Mouse (Mus musculus) heart, embryonic 11.5 days (tissue): Measurements from ENCODE around the gene Msrb2. TPM values are rescaled to one million over a fixed set of nuclear protein-coding genes. Genes with fewer than 3 reads are reported as not detected.

Experiments used
- ATAC-seq: fragments of 200-750 bp; cut with Nextera tagmentation; replicated peaks from 2 replicates; pipeline ENCODE4 v1.8.0; 2017; ENCODE audit warnings: moderate library complexity; ENCODE audit not compliant: insufficient number of reproducible peaks, low FRiP score, low TSS enrichment
- H3K27ac ChIP-seq: fragments of 300-500 bp; sonication (generic); 2 replicates; pipeline ENCODE4 v1.5.1; 2014; ENCODE audit warnings: mild to moderate bottlenecking, low read depth, low read length
- H3K27me3 ChIP-seq: fragments of 300-500 bp; sonication (generic); 2 replicates; pipeline ENCODE4 v1.6.1; 2014; ENCODE audit warnings: mild to moderate bottlenecking, low read length, mixed read lengths; ENCODE audit not compliant: control insufficient read depth, insufficient read depth
- H3K36me3 ChIP-seq: fragments of 300-500 bp; sonication (generic); 2 replicates; pipeline ENCODE4 v1.6.1; 2014; ENCODE audit warnings: mild to moderate bottlenecking, low read length, moderate library complexity, mixed read lengths; ENCODE audit not compliant: control insufficient read depth, insufficient read depth
- H3K4me1 ChIP-seq: fragments of 300-500 bp; sonication (generic); 2 replicates; pipeline ENCODE4 v1.6.1; 2014; ENCODE audit warnings: low read length; ENCODE audit not compliant: control insufficient read depth, insufficient read depth
- H3K4me2 ChIP-seq: fragments of 300-500 bp; sonication (generic); 2 replicates; pipeline ENCODE4 v1.6.1; 2014; ENCODE audit warnings: mild to moderate bottlenecking, moderate library complexity
- H3K4me3 ChIP-seq: fragments of 300-500 bp; sonication (generic); 2 replicates; pipeline ENCODE4 v1.5.1; 2014; ENCODE audit warnings: low read depth, low read length
- H3K9ac ChIP-seq: fragments of 300-500 bp; sonication (generic); 2 replicates; pipeline ENCODE4 v1.6.1; 2014; ENCODE audit warnings: mild to moderate bottlenecking, low read depth, low read length, moderate library complexity
- H3K9me3 ChIP-seq: fragments of 300-500 bp; sonication (generic); replicated peaks from 2 replicates; pipeline ENCODE4 v1.6.1; 2016; ENCODE audit warnings: low read length; ENCODE audit not compliant: control insufficient read depth
- WGBS: fragments of 180-500 bp; shearing (Covaris S2); extraction: QIAGEN DNeasy Blood & Tissue Kit; methylation state at CpG from one replicate; pipeline ENCODE4 v1.1.7; 2014; ENCODE audit not compliant: insufficient replicate concordance; 5-methylcytosine and 5-hydroxymethylcytosine counted together
- polyA plus RNA-seq: library from polyadenylated mRNA; unstranded; fragments of >200 nt; fragmentation: Nextera tagmentation; extraction: Ambion mirVana; gene quantifications from 2 replicates; pipeline ENCODE4 v1.2.1, GENCODE M21; 2014

Gene Msrb2
- polyA plus RNA-seq, 1 experiment from 2014 or later, result 27.1 TPM

DNA sequence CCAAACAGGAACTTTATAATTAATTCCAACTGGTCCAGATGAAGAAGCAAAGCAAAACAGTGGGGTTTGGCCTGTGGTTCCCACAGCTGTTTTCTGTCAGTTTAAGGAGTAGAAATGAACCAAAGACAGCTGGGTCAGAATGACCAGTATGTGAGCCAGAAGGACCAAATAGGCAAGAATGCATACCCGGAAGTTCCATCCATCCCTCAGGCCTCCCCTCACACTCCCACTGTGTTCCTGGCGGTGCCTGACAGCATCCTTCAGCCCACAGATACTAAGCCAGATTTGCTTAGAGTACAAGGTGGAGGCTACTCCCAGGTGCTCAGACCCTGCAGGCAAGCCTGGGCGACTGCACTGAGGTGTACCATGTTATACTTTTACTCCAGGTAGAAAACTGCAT lies 35.3 kb downstream of the Msrb2 start:
- 50% methylated on average over 3 of the region's 3 CpGs for WGBS
- Histone ChIP-seq H3K27me3 (no peaks in the 10 kb centered on the region), H3K9ac (no peak overlapping the region), H3K4me3 (no peak overlapping the region), H3K4me2 (no peak overlapping the region), H3K36me3 (no peaks in the 10 kb centered on the region), H3K27ac (no peak overlapping the region), H3K9me3 (no peaks in the 10 kb centered on the region; the same call in 1 of the 2 replicates), H3K4me1 (no peaks in the 10 kb centered on the region)
- ATAC-seq, result 0 out of 2 replicates have a peak, but pooled peaks have one; percentile 35

DNA sequence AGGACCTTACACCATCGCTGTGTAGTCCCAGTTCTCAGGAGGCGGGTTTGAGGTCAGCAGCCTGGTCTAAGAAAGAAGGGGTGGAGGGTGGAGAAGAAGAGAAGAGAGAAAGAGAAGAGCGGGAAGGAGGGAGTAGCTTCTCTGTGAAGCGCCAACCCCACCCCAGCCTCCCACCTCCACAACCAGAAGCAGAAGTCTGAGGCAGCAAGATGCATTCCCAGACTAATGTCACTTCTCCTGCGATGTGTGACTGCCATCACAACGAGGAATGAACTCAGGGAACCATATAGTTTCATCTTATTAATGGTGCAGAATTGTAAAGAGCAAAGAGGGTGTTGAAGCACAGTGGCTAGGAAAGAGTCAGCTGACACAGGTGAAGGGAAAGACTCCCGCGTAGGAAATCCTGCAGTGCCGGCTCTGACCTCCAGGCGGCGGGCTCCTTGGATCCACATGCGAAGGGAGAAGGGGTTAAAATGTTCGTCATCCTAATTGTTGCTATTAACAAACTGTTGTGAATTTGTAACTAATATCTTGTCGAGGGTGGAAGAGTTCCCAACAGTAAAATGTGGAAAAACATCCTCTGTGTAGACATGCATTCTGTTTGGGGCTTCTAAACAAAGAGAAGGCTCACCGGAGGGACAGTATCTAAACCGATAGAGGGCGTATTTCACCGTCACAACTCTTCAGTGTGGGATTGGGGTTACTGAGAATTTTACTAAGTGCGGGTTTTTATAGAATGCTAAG lies 43.2 kb downstream of the Msrb2 start:
- H3K27ac ChIP-seq, result no peak overlapping the region
- H3K27me3 ChIP-seq, result 0 out of 2 replicates have a peak, but pooled peaks cover 3% of the 10 kb centered on the region
- H3K4me3 ChIP-seq, result peak overlapping the region; percentile 16; the same call in 1 of the 2 replicates
- H3K4me2 ChIP-seq, result peak overlapping the region; percentile 50
- no peaks in the 10 kb centered on the region for H3K36me3 ChIP-seq
- ATAC-seq, result no peak
- no peaks in the 10 kb centered on the region for H3K4me1 ChIP-seq
- H3K9ac ChIP-seq, result no peak overlapping the region
- WGBS, result 19% methylated on average over 19 of the region's 19 CpGs
- H3K9me3 ChIP-seq, result no peaks in the 10 kb centered on the region; the same call in 1 of the 2 replicates

DNA sequence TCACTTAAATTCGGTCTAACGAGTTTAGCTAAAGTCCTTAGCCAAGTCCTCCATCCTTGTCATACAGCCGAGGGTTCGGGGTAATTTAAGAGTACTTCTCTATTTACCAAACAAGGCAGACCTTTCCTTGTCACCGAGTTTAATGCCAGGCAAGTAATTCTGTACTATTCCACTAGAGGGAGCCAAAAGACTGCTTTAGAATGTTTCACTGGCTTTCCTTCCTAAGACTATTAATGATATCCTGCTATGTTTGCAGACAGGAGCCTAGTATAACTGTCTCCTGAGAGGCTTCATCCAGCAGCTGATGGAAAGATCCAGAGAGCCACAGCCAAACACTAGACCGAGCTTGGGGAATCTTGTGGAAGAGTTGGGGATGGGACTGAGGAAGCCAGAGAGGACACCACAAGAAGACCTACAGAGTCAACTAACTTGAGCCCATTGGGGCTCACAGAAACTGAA lies 43.9 kb downstream of the Msrb2 start:
- H3K4me1 ChIP-seq, result no peaks in the 10 kb centered on the region
- ATAC-seq, result no peak
- H3K27me3 ChIP-seq, result 0 out of 2 replicates have a peak, but pooled peaks cover 3% of the 10 kb centered on the region
- H3K9ac ChIP-seq, result no peak overlapping the region
- H3K4me3 ChIP-seq, result 0 out of 2 replicates have a peak overlapping the region, but pooled peaks have one; percentile 16
- WGBS, result 1% methylated on average over 6 of the region's 6 CpGs
- no peaks in the 10 kb centered on the region; the same call in 1 of the 2 replicates for H3K9me3 ChIP-seq
- no peaks in the 10 kb centered on the region for H3K36me3 ChIP-seq
- H3K4me2 ChIP-seq, result peak overlapping the region; percentile 50
- H3K27ac ChIP-seq, result no peak overlapping the region

DNA sequence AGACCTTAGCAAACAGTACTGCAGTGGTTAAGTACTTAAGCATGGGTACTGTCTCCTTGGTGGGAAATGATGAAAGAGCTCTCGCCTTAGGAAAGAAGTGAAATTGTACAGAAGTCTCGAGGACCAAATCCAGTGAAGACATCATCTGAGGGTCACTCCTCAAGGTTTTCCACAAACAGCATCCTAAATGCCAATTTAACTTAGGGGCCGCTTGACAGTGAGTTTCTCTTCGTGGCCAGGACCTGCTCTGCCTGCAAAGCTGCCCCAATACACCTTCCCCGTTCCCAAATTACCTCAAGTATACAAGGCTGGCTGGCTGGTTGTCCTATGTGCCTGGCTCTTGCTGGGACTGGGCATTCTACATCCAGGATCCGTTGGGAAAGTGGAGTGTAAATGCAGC lies 44.8 kb downstream of the Msrb2 start:
- WGBS, result 57% methylated on average over 6 of the region's 6 CpGs
- Histone ChIP-seq H3K4me2 (no peak overlapping the region), H3K9me3 (no peaks in the 10 kb centered on the region; the same call in 1 of the 2 replicates), H3K27ac (no peak overlapping the region), H3K4me3 (no peak overlapping the region), H3K27me3 (0 out of 2 replicates have a peak, but pooled peaks cover 3% of the 10 kb centered on the region), H3K9ac (no peak overlapping the region), H3K36me3 (no peaks in the 10 kb centered on the region), H3K4me1 (no peaks in the 10 kb centered on the region)
- no peak for ATAC-seq

DNA sequence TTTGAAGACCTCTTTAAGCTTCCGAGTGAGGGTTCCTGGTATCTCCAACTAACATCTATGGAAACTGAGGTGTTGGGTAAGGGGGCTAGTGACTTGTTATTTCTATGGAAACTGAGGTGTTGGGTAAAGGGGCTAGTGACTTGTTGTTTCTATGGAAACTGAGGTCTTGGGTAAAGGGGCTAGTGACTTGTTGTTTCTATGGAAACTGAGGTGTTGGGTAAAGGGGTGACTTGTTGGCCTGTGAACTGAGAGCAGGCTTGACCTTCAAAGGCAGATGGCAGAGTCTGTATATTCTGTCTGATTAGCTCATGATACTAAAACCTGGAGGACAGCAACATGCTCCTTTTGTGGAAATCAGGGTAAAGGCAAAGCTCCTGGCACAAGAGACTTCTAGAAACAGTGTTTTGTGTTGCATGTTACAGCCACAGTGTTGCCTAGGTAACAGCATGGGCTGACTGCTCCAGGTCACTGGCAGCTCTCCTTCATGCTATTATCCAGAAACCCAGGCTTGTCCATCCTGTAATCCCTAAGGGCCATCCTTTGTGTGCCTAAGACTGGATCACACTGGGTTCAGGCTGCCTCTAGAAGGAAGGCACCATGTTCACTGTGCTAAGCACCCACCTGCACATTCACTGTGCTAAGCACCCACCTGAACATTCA lies 48.6 kb downstream of the Msrb2 start:
- H3K27me3 ChIP-seq, result peaks cover 15% of the 10 kb centered on the region
- 46% methylated on average over 1 of the region's 1 CpGs for WGBS
- ATAC-seq, result no peak
- no peak overlapping the region for H3K4me2 ChIP-seq
- H3K4me1 ChIP-seq, result no peaks in the 10 kb centered on the region
- H3K9me3 ChIP-seq, result no peaks in the 10 kb centered on the region
- no peak overlapping the region for H3K27ac ChIP-seq
- H3K36me3 ChIP-seq, result no peaks in the 10 kb centered on the region
- no peak overlapping the region for H3K9ac ChIP-seq
- no peak overlapping the region for H3K4me3 ChIP-seq

DNA sequence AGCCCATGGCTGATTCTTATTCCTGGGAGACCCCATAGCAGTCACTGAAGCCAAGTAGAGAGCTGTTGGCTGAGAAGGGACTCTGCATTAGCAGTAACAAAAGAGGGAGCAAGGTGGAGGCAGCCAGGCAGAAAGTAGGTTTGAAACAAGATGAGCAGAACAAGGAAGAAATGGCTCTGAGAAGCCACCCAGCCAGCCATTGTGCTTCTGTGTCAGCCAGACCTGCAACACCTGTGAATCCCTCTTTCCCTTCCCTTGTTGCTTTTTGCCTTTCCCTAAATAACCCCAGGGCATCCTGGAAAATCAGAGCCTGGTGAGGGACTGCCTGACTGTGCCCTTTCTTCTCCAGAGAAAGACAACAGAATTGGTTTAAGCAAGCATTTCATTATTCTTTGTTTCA lies 51.0 kb downstream of the Msrb2 start:
- H3K36me3 ChIP-seq, result no peaks in the 10 kb centered on the region
- no peak overlapping the region for H3K9ac ChIP-seq
- H3K4me2 ChIP-seq, result no peak overlapping the region
- peaks cover 28% of the 10 kb centered on the region for H3K27me3 ChIP-seq
- H3K27ac ChIP-seq, result no peak overlapping the region
- no peak overlapping the region for H3K4me3 ChIP-seq
- no peak for ATAC-seq
- no peaks in the 10 kb centered on the region for H3K9me3 ChIP-seq
- H3K4me1 ChIP-seq, result no peaks in the 10 kb centered on the region

DNA sequence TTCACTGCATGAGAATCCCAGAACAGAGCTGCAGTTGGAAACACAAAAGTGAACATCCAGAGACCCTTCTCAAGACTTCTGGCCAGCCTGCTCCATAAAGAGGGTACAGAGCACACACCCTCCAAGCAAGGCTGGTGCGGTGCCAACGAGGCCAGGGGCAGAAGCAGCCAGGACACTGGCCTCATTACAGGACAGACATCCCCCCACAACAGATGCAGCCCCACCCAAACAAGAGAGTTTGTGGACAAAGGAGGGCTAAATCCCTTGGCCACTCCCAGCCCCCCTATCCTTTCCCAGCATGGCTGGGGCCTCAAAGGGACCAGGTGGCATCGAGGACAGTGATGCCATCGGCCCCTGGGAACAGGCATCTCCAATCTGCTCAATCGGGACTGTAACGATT lies 51.8 kb downstream of the Msrb2 start:
- no peak overlapping the region for H3K27ac ChIP-seq
- ATAC-seq, result no peak
- H3K4me1 ChIP-seq, result no peaks in the 10 kb centered on the region
- no peak overlapping the region for H3K4me2 ChIP-seq
- H3K4me3 ChIP-seq, result no peak overlapping the region
- WGBS, result 81% methylated on average over 6 of the region's 6 CpGs
- no peak overlapping the region for H3K9ac ChIP-seq
- no peaks in the 10 kb centered on the region for H3K9me3 ChIP-seq
- H3K27me3 ChIP-seq, result peaks cover 34% of the 10 kb centered on the region
- H3K36me3 ChIP-seq, result no peaks in the 10 kb centered on the region

DNA sequence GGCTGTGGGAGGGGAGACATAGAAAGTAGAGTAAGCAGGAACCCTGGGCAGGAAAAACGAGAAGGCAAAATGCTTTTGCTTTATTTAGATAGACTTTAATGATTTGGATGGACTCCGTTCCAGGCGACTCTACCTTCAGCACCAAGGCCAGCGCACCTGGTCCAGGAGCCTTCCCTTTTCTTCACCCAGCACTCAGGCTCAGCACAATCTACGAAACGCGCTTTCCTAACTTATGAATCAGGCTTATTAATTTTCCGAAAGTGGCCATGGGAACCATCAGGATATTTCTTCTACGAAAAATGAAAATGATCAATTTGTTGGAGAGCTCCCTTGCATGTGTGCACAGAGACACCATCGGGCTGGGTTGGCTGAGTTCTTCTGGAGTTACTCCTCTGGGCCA lies 57.8 kb downstream of the Msrb2 start:
- H3K4me2 ChIP-seq, result no peak overlapping the region
- 6% methylated on average over 10 of the region's 10 CpGs for WGBS
- no peak overlapping the region for H3K9ac ChIP-seq
- no peaks in the 10 kb centered on the region for H3K36me3 ChIP-seq
- no peak for ATAC-seq
- peaks cover 80% of the 10 kb centered on the region for H3K27me3 ChIP-seq
- no peak overlapping the region for H3K4me3 ChIP-seq
- H3K9me3 ChIP-seq, result no peaks in the 10 kb centered on the region
- H3K4me1 ChIP-seq, result peaks cover 5% of the 10 kb centered on the region; the same call in 1 of the 2 replicates
- no peak overlapping the region for H3K27ac ChIP-seq
